Mouse (Mus musculus) embryo, embryonic 10.5 days (tissue): Measurements from ENCODE around the gene Dhx40.
A peak's percentile ranks its signal among the peaks of the same experiment; 100 is the strongest.

ENCODE experiments used
- DNase-seq: peaks from one replicate; pipeline ENCODE4 v3.0.0-alpha.2; 2015; ENCODE audit warnings: low spot score

The Dhx40 gene

GRCm38 (mm10) chr11:86807505-86807989 is at the start of gene Dhx40:
TSS of gene Dhx40 (minus strand) at chr11:86807746.
- peak; percentile 92 for DNase-seq

- no peak for DNase-seq
Observed at GRCm38 (mm10) chr11:86855639-86856425, 48.3 kb upstream of the Dhx40 start.

GRCm38 (mm10) chr11:86853081-86853480 is 45.5 kb upstream of the Dhx40 start:
- DNase-seq = no peak

GRCm38 (mm10) chr11:86852534-86853054 is 45.0 kb upstream of the Dhx40 start:
- no peak for DNase-seq

- DNase-seq = no peak
Observed at GRCm38 (mm10) chr11:86851714-86852533, 44.4 kb upstream of the Dhx40 start.

GRCm38 (mm10) chr11:86851234-86851671 is 43.7 kb upstream of the Dhx40 start:
- no peak for DNase-seq

GRCm38 (mm10) chr11:86843831-86844230 is 36.3 kb upstream of the Dhx40 start:
- DNase-seq = no peak

GRCm38 (mm10) chr11:86841261-86841660 is 33.7 kb upstream of the Dhx40 start:
- no peak for DNase-seq

- peak; percentile 75 for DNase-seq
Observed at GRCm38 (mm10) chr11:86840511-86841154, 33.1 kb upstream of the Dhx40 start.

GRCm38 (mm10) chr11:86839716-86840447 is 32.3 kb upstream of the Dhx40 start:
- DNase-seq = peak; percentile 37

GRCm38 (mm10) chr11:86838792-86839191 is 31.2 kb upstream of the Dhx40 start:
- no peak for DNase-seq

- DNase-seq = peak; percentile 84
Observed at GRCm38 (mm10) chr11:86836366-86836765, 28.8 kb upstream of the Dhx40 start.

GRCm38 (mm10) chr11:86834628-86835338 is 27.2 kb upstream of the Dhx40 start:
- DNase-seq = no peak

GRCm38 (mm10) chr11:86834050-86834449 is 26.5 kb upstream of the Dhx40 start:
- DNase-seq = no peak

GRCm38 (mm10) chr11:86833153-86833552 is 25.6 kb upstream of the Dhx40 start:
- DNase-seq = no peak

- no peak for DNase-seq
Observed at GRCm38 (mm10) chr11:86828396-86828795, 20.9 kb upstream of the Dhx40 start.

GRCm38 (mm10) chr11:86827476-86828245 is 20.1 kb upstream of the Dhx40 start:
- DNase-seq = no peak

GRCm38 (mm10) chr11:86824433-86824832 is 16.9 kb upstream of the Dhx40 start:
- DNase-seq = no peak

GRCm38 (mm10) chr11:86822531-86822930 is 15.0 kb upstream of the Dhx40 start:
- DNase-seq = no peak

- DNase-seq = no peak
Observed at GRCm38 (mm10) chr11:86819536-86819935, 12.0 kb upstream of the Dhx40 start.
